Mouse (Mus musculus) right cerebral cortex, adult 18-20 months (tissue): ENCODE measurements at regions not wholly inside any gene's neighbourhood (a gene's known extent, or its start where the extent isn't known, plus 50 kb on each side); places are given as distances from the start of the nearest gene placed in this dataset.

ENCODE experiments used
- DNase-seq: peaks from one replicate; pipeline ENCODE4 v3.0.0; 2022; ENCODE audit warnings: mixed read lengths

DNA sequence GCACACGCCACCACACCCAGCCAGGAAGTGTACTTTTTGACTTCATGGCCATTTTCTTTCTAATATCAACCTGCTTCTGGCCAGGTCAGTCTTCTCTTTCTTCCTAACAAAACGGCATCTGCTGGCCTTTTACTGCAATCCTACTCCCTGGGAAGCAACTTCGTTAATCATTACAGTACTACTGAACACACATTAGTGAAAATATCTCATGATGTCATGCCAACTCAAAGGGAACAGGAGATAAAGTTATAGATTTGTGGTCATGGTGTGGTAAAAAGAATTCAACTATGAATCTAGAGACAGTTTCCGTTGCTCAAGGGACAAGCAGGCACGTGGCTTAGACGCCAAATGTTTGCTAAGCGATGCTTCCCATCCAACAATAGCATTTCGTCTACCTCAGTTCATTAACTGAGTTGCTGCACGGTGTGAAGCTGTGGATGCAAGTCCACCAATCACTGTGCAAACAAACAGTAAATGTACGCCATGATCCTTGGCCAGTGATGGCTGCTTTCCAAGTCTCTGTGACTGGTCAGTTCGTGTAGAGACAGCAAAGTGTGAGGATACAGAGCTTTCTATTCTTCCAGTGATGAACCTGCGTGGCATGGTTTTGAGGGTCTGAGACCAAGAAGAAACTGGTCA, 55.7 kb upstream of the Frmd6 start:
- no peak for DNase-seq

DNA sequence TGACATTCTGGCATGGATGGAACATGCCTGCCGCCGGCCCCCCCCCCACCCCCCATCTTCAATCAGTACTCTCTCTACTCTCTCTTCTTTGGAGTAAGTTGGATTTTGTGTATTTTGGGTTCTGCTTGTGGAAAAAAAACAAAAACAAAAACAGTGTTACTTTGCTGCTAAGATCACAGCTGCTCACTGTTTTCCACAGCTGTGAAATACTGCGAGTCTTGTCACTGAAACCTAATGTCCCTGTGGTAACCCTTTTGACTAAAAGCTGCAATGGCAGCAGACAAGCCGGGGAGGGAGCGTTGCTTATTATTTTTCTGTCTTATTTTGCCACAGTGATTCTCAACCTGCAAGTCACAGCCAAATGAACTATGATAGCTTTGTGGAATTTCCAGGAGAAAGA, 51.3 kb upstream of the Frmd6 start:
- no peak for DNase-seq

DNA sequence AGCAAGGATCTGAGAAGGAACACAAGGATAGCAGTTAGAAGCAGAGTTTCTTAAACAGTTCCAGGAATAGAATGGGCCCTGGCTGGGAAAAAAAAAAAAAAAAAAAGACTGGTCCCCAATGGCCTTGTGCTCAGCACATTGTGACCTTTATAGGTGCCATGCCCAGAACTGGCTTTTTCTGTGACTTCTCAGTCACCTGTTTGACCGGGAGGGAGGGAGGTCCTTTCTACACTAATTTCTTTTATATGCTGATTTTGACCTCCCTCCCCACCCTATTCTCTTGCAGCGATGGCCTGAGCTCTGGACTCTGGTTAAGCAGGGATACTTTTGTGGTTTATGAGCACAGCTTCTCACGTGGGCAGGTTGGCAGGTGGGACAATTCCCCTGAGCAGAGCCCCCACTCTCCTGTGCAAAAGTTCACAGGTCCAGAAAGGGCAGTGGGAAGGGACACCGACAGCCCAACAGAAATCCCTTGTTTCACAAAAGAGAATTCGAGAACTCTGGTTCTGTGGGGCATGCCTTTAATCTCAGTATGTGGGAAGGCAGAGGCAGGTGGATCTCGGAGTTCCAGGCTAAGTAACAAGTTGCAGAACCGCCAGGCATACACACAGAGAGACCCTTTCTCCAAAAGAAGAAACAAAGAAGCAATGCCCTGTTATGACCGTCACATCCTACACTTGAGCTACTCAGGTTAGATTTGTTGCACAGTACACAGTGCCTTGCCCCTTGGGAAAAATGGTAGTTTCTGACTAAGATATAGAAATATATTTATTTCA, 50.3 kb upstream of the Frmd6 start:
- DNase-seq, result no peak
